Mouse (Mus musculus) hindbrain, embryonic 11.5 days (tissue): ENCODE measurements around the gene H2-D1. TPM values are rescaled to one million over a fixed set of nuclear protein-coding genes. Genes with fewer than 3 reads are reported as not detected.
A peak's percentile ranks its signal among the peaks of the same experiment; 100 is the strongest.

Source experiments
- ATAC-seq: fragments of 200-750 bp; cut with Nextera tagmentation; 2 replicates; pipeline ENCODE4 v1.8.0; 2017; ENCODE audit warnings: mild to moderate bottlenecking, moderate TSS enrichment, moderate library complexity; ENCODE audit not compliant: low FRiP score
- DNase-seq: peaks from one replicate; pipeline ENCODE4 v3.0.0-alpha.2; 2015; ENCODE audit warnings: low spot score
- H3K27ac ChIP-seq: fragments of 300-500 bp; sonication (generic); 2 replicates; pipeline ENCODE4 v1.5.1; 2014; ENCODE audit warnings: mild to moderate bottlenecking, low read depth, low read length
- H3K27me3 ChIP-seq: fragments of 300-500 bp; sonication (generic); 2 replicates; pipeline ENCODE4 v1.6.1; 2014; ENCODE audit warnings: mild to moderate bottlenecking, low read length, moderate library complexity, mixed read lengths; ENCODE audit not compliant: control insufficient read depth, insufficient read depth
- H3K36me3 ChIP-seq: fragments of 300-500 bp; sonication (generic); 2 replicates; pipeline ENCODE4 v1.6.1; 2014; ENCODE audit warnings: mild to moderate bottlenecking, low read length, moderate library complexity, mixed read lengths; ENCODE audit not compliant: control insufficient read depth, insufficient read depth
- H3K4me1 ChIP-seq: fragments of 300-500 bp; sonication (generic); replicated peaks from 2 replicates; pipeline ENCODE4 v1.6.1; 2014; ENCODE audit warnings: low read length, mixed read lengths; ENCODE audit not compliant: control insufficient read depth, insufficient read depth
- H3K4me2 ChIP-seq: fragments of 300-500 bp; sonication (generic); replicated peaks from 2 replicates; pipeline ENCODE4 v1.6.1; 2014; ENCODE audit warnings: mild to moderate bottlenecking, low read depth, low read length
- H3K4me3 ChIP-seq: fragments of 300-500 bp; sonication (generic); 2 replicates; pipeline ENCODE4 v1.5.1; 2014; ENCODE audit warnings: low read depth, low read length
- H3K9ac ChIP-seq: fragments of 300-500 bp; sonication (generic); 2 replicates; pipeline ENCODE4 v1.6.1; 2014; ENCODE audit warnings: low read depth, low read length
- H3K9me3 ChIP-seq: fragments of 300-500 bp; sonication (generic); 2 replicates; pipeline ENCODE4 v1.6.1; 2016; ENCODE audit warnings: low read length; ENCODE audit not compliant: control insufficient read depth
- WGBS: fragments of 180-500 bp; shearing (Covaris S2); extraction: QIAGEN DNeasy Blood & Tissue Kit; methylation state at CpG from one replicate; pipeline ENCODE4 v1.1.7; 2014; 5-methylcytosine and 5-hydroxymethylcytosine counted together
- polyA plus RNA-seq: library from polyadenylated mRNA; unstranded; fragments of >200 nt; fragmentation: Nextera tagmentation; extraction: Ambion mirVana; gene quantifications from 2 replicates; pipeline ENCODE4 v1.2.1, GENCODE M21; 2014

The H2-D1 gene
- polyA plus RNA-seq, 1 experiment from 2014 or later, result 43.2 TPM

GRCm38 (mm10) chr17:35252619-35253292, 9.8 kb upstream of the H2-D1 start:
- H3K27me3 ChIP-seq, result no peaks in the 10 kb centered on the region
- H3K9me3 ChIP-seq, result no peaks in the 10 kb centered on the region
- DNase-seq (no peak), ATAC-seq (no peak)
- H3K4me1 ChIP-seq, result no peaks in the 10 kb centered on the region
- no peak overlapping the region for H3K4me2 ChIP-seq
- H3K27ac ChIP-seq, result no peak overlapping the region
- H3K36me3 ChIP-seq, result peaks cover 36% of the 10 kb centered on the region
- H3K9ac ChIP-seq, result no peak overlapping the region
- no peak overlapping the region for H3K4me3 ChIP-seq
- WGBS, result 88% methylated on average over 18 of the region's 18 CpGs

- 90% methylated on average over 29 of the region's 32 CpGs for WGBS
- no peaks in the 10 kb centered on the region for H3K9me3 ChIP-seq
- no peak overlapping the region for H3K4me3 ChIP-seq
- peaks cover 35% of the 10 kb centered on the region for H3K36me3 ChIP-seq
- H3K4me1 ChIP-seq, result no peaks in the 10 kb centered on the region
- DNase-seq, result no peak
- H3K9ac ChIP-seq, result no peak overlapping the region
- H3K27me3 ChIP-seq, result no peaks in the 10 kb centered on the region
- no peak overlapping the region for H3K4me2 ChIP-seq
- no peak overlapping the region for H3K27ac ChIP-seq
- no peak for ATAC-seq
Measured at GRCm38 (mm10) chr17:35253293-35254093, 9.0 kb upstream of the H2-D1 start.

DNA sequence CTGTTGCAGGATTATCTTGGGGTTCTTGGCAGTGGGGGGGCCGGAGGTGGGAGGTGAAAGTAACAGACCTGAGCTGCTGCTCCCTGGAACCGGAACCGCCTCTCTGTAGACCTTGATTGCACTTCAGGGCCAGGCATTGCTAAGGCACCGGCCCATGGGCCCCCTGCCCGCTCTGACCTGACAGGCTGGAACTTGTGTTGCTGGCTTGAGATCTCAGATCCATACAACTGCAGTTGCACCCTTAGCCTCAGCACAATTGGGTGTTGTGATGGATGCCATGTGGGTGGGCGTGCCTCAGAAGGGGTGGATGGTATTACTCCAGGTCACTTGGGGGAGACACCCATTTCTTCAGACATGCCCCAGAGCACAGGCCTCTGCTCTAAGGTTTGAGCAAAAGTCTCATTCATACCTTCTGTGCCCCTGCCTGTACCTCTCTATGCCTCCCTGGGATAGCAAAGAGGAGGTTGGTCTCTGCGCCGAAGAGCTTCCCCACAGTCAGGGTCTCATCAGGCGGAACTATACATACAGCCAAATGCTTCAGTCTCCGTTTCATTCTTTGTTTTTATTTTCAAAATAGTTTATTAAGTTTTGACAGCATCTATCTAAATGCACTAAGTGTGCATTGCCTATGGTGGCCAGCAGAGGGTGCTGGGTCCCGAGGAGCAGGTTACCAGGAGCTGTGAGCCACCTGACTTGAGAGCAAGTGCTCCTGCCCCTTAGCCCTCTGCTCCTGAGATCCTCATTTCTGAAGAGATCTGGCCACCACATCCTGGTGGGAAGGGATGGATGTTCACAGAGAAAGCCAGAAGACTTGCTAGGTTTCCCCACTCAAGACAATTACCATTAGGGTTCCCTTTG, 8.1 kb upstream of the H2-D1 start:
- Histone ChIP-seq H3K9ac (no peak overlapping the region), H3K4me1 (no peaks in the 10 kb centered on the region), H3K27ac (no peak overlapping the region), H3K36me3 (peaks cover 27% of the 10 kb centered on the region), H3K4me3 (no peak overlapping the region), H3K9me3 (no peaks in the 10 kb centered on the region), H3K27me3 (no peaks in the 10 kb centered on the region), H3K4me2 (no peak overlapping the region)
- ATAC-seq (peak; percentile 41; the same call in 1 of the 2 replicates), DNase-seq (peak; percentile 62)
- WGBS, result 58% methylated on average over 11 of the region's 11 CpGs

DNA sequence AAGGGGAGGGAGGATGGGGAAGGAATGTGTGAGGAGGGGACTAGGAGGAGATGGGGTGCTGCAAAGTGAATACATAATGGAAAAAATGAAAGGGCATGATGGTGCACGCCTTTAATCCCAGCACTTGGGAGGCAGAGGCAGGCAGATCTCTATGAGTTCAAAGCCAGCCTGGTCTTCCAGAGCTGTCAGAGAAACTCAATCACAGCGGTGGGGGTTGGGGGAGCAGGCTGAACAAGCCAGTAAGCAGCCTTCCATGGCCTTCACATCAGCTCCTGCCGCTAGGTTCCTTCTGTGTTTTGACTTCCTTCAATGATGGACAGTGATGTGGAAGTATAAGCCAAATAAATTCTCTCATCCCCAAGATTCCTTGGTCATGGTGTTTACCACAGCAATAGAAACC, 7.2 kb upstream of the H2-D1 start:
- WGBS, result 72% methylated on average over 3 of the region's 3 CpGs
- H3K9me3 ChIP-seq, result no peaks in the 10 kb centered on the region
- H3K27ac ChIP-seq, result no peak overlapping the region
- no peaks in the 10 kb centered on the region for H3K27me3 ChIP-seq
- DNase-seq (peak; percentile 11), ATAC-seq (no peak)
- H3K4me2 ChIP-seq, result no peak overlapping the region
- H3K4me3 ChIP-seq, result no peak overlapping the region
- peaks cover 20% of the 10 kb centered on the region for H3K36me3 ChIP-seq
- H3K4me1 ChIP-seq, result no peaks in the 10 kb centered on the region
- H3K9ac ChIP-seq, result no peak overlapping the region

- ATAC-seq, result no peak
- Histone ChIP-seq H3K27me3 (no peaks in the 10 kb centered on the region), H3K27ac (no peak overlapping the region), H3K4me1 (no peaks in the 10 kb centered on the region), H3K9ac (no peak overlapping the region), H3K4me3 (no peak overlapping the region), H3K9me3 (no peaks in the 10 kb centered on the region), H3K36me3 (peaks cover 16% of the 10 kb centered on the region), H3K4me2 (no peak overlapping the region)
- 69% methylated on average over 4 of the region's 4 CpGs for WGBS
- DNase-seq, result no peak
Measured at GRCm38 (mm10) chr17:35255704-35256103, 6.8 kb upstream of the H2-D1 start.

GRCm38 (mm10) chr17:35257378-35257777, 5.2 kb upstream of the H2-D1 start:
- no peaks in the 10 kb centered on the region; the same call in 1 of the 2 replicates for H3K27me3 ChIP-seq
- H3K4me1 ChIP-seq, result no peaks in the 10 kb centered on the region
- H3K27ac ChIP-seq, result no peak overlapping the region
- no peak overlapping the region for H3K9ac ChIP-seq
- no peak overlapping the region for H3K4me2 ChIP-seq
- H3K4me3 ChIP-seq, result no peak overlapping the region
- 77% methylated on average over 1 of the region's 1 CpGs for WGBS
- no peak for DNase-seq
- no peaks in the 10 kb centered on the region for H3K9me3 ChIP-seq
- no peak for ATAC-seq
- H3K36me3 ChIP-seq, result peaks cover 5% of the 10 kb centered on the region

DNA sequence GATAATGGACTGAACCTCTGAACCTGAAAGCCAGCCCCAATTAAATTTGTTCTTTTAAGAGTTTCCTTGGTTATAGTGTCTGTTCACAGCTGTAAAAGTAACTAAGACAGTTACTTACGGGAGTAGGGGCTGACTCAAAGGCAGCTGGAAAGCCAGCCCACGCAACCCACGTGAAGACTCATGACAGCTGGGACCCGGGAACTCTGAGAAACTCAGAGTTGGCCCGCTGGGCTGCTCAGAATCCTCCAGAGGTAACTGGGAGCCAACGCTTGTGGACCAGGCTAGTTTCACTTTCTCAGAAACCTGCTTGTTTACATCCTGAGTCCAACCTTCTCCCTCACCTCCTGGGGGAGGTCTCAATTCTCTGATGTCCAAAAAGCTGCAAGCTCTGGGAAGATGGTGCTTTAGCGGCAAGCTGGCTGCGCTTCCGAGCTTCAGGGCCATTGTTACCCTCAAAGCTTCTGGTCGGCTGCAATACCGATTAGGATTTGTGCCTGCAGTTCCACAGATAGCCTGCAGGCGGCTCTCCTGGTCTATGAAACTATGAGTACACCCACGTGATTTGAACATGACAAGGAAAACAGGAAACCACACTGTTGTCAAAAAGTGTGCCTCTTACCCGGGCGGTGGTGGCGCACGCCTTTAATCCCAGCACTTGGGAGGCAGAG, 4.6 kb upstream of the H2-D1 start:
- Histone ChIP-seq H3K27me3 (no peaks in the 10 kb centered on the region; the same call in 1 of the 2 replicates), H3K4me3 (peak overlapping the region; percentile 16; the same call in 1 of the 2 replicates), H3K4me1 (no peaks in the 10 kb centered on the region), H3K9ac (no peak overlapping the region), H3K4me2 (0 out of 2 replicates have a peak overlapping the region, but pooled peaks have one; percentile 28), H3K36me3 (no peaks in the 10 kb centered on the region; the same call in none of the 2 replicates), H3K9me3 (no peaks in the 10 kb centered on the region), H3K27ac (no peak overlapping the region)
- peak; percentile 94 for DNase-seq
- no peak for ATAC-seq
- 18% methylated on average over 17 of the region's 17 CpGs for WGBS
